Mouse (Mus musculus) v-Abl transformed pro-B cells (cell line): Measurements from ENCODE around the gene Zbtb1.

Source experiments
- in situ Hi-C, 2 experiments: fragments of 400-800 bp; cut with MboI; formaldehyde crosslinking; loops; one replicate each; pipeline ENCODE4 v1.15.1; 2025; ENCODE audit not compliant: unreplicated experiment in 2 of 2

Gene Zbtb1

DNA sequence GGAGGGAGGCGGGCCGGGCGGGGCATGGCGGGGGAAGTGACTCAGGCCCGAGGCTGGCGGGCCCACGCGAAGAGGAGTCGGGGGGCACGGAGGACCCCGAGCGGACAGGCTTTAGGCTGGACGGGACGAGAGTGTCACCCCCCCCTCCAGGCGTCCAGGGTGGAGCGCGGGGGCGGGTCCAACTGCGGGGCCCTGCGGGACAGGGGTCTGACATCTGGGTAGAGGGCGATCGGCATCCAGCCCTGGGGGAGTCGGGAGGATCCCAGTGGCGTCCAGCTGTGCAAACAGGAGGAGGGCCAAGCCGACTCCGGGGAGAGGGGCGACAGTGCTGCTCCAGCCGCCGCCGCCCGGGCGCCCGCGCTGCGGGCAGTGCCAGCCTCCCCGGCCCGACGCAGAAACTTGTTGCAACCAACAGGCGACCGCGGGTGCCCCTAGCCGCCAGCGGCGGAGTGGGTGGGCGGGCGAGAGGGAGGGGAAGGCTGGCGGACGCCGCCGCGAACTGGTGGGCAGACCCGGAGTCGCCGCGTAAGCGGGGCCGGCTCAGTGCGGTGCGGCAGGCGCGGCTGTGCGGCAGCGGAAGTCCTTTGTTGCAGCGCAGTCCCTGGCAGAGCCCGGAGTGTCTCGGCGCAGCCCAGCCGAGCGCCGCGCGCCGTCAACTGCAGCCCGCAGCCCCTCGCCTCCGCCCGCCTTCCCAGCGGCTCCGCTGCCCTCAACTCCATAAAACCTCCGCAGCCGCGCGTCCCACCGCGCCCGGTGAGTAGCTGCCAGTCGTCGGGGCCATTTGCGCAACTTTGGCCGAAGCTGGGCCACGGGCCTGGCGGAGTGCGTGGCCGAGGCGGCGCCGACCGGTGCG lies at the start of gene Zbtb1:
TSS of gene Zbtb1 (plus strand) at position 289 of the 853 bp plus-strand sequence.
- in situ Hi-C loops, result loop anchor here (10.0 to 25.0 kb wide), 5 partner anchors 592 to 1167 kb away; partner anchors contain the start of gene Max (in 1 of the 2)

- in situ Hi-C loops, result no loop called here
These were observed 45.2 kb upstream of the Zbtb1 start, which contains the start of gene Akap5 for GRCm38 (mm10) chr12:76324679-76325431. Gene Akap5 (plus strand): TSS chr12:76324891.

DNA sequence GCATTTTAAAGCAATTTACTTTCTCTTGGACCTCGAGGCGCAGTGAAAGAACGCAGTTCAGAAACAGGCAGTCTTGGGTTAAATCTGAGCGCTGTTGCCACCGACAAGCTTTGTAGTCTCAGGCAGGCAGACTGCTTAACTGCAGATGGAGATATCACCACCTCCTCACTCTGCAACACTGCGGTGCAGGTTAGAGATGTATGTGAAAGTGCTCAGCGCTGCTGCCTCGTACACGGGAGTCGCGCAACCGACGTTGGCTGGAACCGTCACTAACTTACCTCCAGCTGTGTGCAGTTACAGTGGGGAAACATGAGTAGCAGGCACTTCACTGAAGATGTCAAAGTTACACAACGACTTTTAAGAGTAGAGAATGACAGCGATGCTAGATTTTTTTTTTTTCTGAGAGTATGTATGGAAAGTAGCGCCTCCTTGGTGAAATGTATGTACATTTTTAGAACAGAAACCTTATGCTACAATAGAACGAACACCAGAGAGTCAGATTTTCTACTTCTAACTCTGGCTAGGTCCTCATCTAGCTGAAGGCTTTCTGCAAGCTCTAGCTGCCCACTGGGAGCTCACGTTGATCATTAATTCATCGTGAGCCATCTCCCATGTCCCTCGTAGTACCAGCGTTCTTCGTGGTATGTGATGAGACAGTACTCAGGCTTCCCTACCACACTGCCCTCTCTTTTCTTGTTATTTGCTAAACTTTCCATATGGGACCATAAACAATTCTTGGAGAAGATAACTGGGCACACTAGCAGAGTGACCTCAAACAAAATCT lies 43.4 kb upstream of the Zbtb1 start:
- in situ Hi-C loops, result no loop called here

- in situ Hi-C loops, result no loop called here
These were observed 41.3 kb upstream of the Zbtb1 start for GRCm38 (mm10) chr12:76328567-76329354.

DNA sequence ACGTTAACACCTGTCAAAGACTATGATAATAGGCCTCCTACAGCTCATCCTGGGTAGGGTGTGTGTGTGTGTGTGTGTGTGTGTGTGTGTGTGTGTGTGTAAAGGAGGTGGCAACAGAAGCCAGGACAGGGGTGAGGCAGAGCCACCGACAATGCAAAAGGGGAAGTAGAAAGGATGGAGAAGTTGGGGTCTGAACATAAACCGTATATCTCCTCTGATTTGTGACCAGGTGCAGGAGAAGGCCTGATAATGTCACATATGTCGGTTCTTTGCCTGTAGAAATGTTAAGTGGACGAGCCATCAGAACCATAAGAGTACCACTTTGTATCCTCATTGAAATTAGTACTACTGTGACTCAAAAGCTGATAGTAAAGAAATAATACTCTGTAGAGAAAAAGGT lies 36.4 kb upstream of the Zbtb1 start:
- in situ Hi-C loops, result loop anchor here in 1 of 2 experiments (10.0 kb wide), 1 partner anchor 319 kb away; no protein-coding TSS in a partner anchor

GRCm38 (mm10) chr12:76335641-76336040 lies 34.4 kb upstream of the Zbtb1 start:
- in situ Hi-C loops, result loop anchor here in 1 of 2 experiments (10.0 kb wide), 1 partner anchor 321 kb away; no protein-coding TSS in a partner anchor

GRCm38 (mm10) chr12:76336111-76336965 lies 33.7 kb upstream of the Zbtb1 start:
- in situ Hi-C loops, result loop anchor here in 1 of 2 experiments (10.0 kb wide), 1 partner anchor 322 kb away; no protein-coding TSS in a partner anchor

GRCm38 (mm10) chr12:76341080-76341479 lies 29.0 kb upstream of the Zbtb1 start:
- in situ Hi-C loops, result loop anchor here (5.0 to 10.0 kb wide), 7 partner anchors 36 to 556 kb away; no protein-coding TSS in a partner anchor

GRCm38 (mm10) chr12:76345759-76346455 lies 24.2 kb upstream of the Zbtb1 start:
- in situ Hi-C loops, result loop anchor here (5.0 to 10.0 kb wide), 4 partner anchors 121 to 561 kb away; no protein-coding TSS in a partner anchor

DNA sequence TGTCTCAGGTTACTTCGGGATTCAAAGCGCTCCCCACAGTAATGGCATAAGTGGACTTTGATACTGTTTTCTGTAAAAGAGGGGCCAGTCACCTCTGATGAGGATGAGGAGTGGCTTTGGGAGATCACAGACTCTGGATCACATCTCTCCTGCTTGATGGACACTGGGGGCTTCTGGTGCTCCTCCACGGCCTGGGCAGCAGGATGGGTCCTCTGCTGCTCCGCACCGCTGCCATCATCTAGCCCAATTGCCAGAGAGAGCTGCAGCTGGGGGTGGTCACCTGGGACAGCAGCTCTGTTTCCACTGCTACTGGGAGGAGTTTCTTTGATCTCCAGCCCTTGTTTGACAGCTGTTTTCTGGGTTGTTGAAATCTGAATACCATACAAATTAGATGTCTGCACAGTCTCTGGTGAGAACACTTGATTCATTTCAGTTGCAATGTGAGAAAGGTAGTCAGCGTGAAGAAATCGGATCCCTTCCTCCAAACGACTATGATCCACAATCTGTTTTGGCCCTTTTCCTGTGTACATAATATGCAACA lies 20.3 kb upstream of the Zbtb1 start:
- in situ Hi-C loops, result loop anchor here (5.0 to 25.0 kb wide), 8 partner anchors 118 to 1188 kb away; partner anchors contain the start of gene Max (in 1 of the 2)

GRCm38 (mm10) chr12:76360868-76361267 lies 9.2 kb upstream of the Zbtb1 start:
- in situ Hi-C loops, result loop anchor here (10.0 to 25.0 kb wide), 5 partner anchors 601 to 1176 kb away; partner anchors contain the start of gene Max (in 1 of the 2)

GRCm38 (mm10) chr12:76361405-76362302 lies 8.4 kb upstream of the Zbtb1 start:
- in situ Hi-C loops, result loop anchor here (10.0 to 25.0 kb wide), 5 partner anchors 601 to 1176 kb away; partner anchors contain the start of gene Max (in 1 of the 2)

DNA sequence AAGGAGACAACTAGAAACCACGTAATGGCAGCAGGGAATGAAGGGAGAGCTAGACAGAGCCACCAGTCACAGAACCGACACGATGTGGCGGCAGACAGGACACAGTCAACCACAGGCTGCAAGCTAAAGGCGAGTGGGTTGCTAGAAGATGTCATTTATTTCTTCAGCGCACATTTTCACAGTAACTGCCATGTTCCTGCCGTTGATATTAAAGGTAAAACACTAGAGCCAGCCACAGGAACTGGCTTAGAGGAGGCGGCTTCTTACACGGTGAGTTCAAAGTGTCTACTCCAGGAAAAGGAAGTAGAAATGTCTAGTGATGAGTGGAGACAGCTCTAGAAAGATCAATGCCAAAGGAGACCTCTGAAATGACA lies 7.8 kb upstream of the Zbtb1 start:
- in situ Hi-C loops, result loop anchor here (10.0 to 25.0 kb wide), 5 partner anchors 600 to 1175 kb away; partner anchors contain the start of gene Max (in 1 of the 2)

- in situ Hi-C loops, result loop anchor here (10.0 to 25.0 kb wide), 5 partner anchors 596 to 1171 kb away; partner anchors contain the start of gene Max (in 1 of the 2)
These were observed 3.8 kb upstream of the Zbtb1 start for GRCm38 (mm10) chr12:76366276-76366675.

DNA sequence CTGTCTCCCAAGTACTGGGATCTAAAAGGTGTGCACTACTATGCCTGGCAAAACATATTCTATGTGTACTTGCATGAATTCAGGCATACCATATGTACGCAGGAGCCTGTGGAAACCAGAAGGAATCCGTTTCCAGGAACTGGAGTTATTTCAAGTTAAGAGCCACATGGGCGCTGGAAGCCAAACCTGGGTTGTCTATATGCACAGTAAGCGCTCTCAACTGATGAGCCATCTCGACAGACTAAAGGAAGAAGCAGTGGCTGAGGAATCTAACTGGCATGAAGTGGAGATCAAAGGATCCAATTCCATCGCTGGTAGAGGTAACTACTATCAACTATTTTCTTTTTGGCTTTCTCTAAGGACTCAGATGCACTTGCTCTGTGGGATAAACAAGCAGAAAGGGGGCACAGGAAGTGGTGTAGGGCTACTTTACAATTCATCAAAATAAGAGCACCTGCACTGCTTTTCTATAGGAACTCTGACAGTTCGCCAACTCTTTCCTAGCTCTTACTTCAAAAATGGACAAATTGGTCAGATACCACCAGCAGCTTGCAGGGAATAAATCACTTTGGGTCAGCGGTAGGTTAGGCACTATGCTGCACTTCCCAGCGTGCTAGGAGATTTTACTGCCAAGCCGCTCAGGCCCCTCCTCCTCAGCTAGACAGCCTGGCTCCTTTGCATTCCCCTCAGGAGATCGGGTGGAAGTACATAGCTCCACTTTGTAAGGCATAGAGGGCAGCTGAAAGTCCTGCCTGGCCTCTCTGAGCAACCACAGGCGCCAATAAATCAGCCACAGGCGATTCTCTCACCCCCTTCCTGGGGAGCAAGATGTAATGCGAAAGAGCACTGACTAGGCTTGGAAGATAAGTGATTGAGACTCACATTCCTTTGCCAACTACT lies 2.7 kb upstream of the Zbtb1 start:
- in situ Hi-C loops, result loop anchor here (10.0 to 25.0 kb wide), 5 partner anchors 595 to 1170 kb away; partner anchors contain the start of gene Max (in 1 of the 2)
